Mouse (Mus musculus): ENCODE measurements around the gene Cfap97d1.
"Not testable (repeated sequence)": the region's sequence is repeated elsewhere in the genome, so short reads cannot be mapped to it uniquely, and the experiment has no call there.

Cfap97d1 gene

DNA sequence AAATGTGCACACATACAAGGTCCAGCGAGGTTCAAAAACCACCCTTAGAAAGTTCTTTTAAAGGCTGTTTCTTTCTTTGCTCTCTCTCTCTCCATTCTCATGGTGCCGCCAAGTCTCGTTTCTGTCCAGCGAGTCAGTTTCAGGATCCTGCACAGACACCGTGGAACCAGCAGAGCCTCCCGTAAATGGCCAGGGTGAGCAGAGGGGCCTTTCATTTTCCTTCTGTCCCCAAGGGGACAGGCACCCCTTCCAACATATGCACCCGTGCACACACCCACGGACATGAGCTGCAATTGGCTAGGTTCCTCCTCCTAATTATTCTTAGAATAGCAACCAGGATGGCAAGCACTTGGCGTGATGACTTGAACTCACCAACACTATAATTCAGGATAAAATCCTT, 10.6 kb upstream of the Cfap97d1 start:
- no peak for DNase-seq (ENCODE audit: low spot score in 2 of 2)

DNA sequence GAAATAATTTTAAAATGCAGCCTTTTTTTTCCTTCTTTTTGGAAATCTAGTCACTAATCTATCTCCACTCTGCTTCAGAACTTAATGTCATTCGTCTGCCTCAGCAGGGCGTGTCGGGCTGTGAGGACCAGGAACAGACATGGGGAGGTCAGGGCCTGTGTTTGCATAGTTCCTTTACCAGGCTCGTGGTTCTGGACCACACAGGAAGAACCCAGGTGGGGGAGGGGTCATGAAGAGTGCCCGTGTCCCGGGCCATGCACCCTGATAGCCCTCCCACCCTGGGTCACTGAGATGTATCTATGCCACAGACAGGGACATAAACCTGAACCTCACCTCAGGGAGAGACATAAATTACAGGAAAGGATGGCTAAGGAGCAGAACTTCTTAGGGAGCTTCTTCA, 9.9 kb upstream of the Cfap97d1 start:
- no peak for DNase-seq (ENCODE audit: low spot score in 2 of 2)

DNA sequence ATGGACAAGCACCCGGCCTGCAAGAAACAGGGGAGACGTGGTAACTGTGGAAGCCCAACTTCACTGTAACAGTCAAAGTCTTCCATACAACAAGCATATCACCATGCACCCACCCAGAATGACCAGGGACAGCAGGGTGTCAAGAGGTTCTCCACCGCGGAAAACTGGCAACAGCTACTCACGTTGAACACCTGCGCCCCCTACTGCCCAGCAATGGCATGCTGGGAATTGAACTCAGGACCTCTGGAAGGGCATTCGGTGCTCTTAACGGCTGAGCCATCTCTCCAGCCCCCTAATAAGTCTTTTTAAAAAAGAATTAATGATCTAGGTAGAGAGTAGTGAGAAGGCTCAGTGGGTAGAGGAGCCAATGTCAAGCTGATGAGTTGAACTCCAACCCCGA, 9.2 kb upstream of the Cfap97d1 start:
- DNase-seq (ENCODE audit: low spot score in 2 of 2): no peak

DNA sequence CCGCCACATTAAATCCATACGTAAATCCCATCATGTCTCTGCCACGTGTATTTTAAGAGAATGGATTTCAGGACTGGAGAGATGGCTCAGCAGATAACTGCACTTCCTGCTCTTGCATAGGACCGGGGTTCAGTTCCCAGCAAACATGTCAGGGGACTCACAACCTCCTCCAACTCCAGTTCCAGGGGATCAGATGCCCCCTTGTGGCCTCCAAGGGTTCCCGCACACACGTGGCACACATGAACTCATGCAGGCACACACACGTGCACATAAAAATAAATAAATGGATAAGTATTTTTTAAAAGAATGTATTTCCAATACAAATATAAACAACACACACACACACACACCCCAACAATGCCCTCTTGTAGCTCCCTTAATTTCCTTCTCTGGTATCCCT, 7.1 kb upstream of the Cfap97d1 start:
- DNase-seq (ENCODE audit: low spot score in 2 of 2): no peak

DNA sequence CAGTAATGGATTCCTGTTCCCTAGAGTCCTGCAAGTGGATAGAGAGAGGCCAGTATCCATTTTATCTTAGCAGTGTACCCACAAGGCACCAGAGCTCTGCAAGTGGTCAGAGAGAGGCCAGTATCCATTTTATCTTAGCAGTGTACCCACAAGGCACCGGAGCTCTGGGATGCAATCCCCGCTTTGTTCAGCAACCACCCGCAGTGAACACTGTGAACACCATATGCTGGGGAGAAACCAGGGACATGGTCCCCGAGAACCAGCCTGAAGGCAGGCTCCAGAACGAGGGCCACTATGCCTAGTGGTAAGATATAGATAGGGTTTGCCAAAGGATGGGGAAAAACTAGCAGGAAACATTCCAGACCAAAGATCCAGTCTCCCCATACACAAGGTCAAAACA, 4.9 kb upstream of the Cfap97d1 start:
- DNase-seq (ENCODE audit: low spot score in 2 of 2): no peak

DNA sequence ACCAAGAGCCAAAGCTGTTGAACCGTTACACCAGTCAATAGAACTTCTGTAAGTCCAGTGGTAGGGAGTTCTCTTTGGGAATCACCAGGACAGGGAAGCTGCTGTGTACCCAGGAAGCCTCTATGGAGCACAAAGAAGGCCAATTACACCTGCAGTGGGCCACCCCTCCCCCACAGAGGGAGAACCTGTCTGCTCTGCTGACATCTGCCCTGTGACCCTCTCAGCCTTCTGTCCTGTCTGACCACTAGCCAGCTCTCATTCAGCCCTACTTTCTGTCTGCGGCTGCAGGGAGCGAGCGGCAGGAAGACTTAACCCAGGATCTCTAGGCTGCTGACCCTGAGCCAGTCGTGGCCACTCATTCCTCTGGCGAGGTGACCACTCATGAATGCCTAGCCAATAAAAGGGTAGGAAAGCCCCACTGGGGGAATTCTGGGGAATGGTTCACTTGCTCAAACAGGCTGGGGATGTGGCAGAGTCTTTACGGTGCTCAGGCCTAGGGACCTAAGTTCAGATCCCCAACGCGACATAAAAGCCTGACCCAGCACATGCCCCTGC, 3.4 kb upstream of the Cfap97d1 start:
- DNase-seq (ENCODE audit: low spot score in 2 of 2): no peak

DNA sequence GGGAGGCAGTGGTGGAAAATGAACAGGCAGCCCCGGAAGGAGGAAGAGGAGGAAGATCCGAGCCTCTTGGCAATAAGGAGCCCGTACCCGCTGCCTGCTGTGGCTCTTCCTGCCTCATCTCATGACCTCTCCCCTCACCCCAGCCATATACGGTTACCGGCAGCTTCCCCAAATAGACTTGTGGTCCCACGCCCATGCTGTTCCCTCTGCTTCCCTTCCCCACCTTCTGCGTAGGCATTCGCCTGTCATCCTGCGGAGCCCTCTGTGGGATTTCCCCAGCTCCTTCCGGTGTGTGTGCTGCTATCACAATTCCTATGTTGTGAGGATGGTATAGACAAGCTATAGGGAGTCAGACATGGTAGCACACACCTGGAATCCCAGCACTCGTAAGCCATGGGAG, 2.2 kb upstream of the Cfap97d1 start:
- no peak for DNase-seq (ENCODE audit: low spot score in 2 of 2)

DNA sequence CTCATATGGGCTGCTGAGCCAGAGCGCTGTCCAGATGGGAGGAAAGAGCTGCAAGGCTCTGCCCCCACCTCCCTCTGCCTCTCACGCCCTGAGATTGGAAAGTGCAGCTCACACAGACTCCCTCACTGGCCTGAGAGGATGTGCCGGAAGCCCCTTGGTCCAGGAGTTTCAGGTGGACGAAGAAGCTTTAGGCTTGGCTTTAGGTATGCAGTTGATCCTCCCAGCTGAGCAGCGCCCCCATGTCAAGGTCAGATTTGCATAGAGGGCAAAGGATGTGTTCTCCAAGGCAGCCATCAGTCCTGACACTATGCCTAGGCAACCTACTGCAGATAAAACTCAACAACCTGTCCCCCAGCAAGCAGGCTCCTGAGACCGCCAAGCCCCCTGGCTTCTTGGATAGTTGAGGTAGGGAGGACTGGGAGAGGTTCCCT, 1.1 kb upstream of the Cfap97d1 start:
- DNase-seq (ENCODE audit: low spot score in 2 of 2): no peak

DNA sequence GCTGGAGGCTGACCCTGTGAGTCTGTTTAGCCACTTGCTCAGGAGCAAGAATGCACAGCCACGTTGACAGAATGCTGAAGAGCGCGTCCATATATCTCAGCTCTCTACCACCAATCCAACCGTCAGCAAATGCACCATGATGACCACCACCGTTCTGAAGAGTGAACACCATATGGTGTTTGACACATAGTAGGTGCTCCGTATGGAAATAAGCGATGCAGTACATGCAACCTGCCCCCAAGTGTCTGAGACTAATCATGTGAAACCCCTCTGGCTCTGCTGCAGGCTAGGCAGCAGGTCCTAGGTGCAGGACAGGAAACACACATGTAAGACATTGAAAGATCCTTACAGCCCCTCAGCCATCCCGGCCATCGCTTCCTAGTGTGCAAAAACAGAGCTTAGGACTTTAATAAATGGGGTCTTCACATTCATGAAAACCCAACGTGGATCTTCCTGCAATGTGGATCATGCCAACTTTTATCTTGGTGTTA, 603 bp upstream of the Cfap97d1 start:
- DNase-seq (ENCODE audit: low spot score in 2 of 2): no peak

DNA sequence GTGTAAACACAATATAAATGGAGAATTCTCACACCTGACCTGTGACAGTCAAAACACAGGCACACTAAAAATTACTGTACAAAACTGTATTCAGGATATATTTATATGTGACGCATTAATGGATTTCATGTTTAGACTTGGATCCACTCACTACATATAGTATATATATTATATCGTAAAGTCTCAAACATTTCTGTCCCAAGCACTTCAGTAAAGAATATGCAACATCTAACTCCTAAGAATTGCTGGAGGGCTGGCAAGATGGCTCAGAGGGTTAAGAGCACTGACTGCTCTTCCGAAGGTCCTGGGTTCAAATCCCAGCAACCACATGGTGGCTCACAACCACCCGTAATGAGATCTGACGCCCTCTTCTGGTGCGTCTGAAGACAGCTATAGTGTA, 1.4 kb downstream of the Cfap97d1 start:
- not testable (repeated sequence) for DNase-seq (ENCODE audit: low spot score in 2 of 2)

DNA sequence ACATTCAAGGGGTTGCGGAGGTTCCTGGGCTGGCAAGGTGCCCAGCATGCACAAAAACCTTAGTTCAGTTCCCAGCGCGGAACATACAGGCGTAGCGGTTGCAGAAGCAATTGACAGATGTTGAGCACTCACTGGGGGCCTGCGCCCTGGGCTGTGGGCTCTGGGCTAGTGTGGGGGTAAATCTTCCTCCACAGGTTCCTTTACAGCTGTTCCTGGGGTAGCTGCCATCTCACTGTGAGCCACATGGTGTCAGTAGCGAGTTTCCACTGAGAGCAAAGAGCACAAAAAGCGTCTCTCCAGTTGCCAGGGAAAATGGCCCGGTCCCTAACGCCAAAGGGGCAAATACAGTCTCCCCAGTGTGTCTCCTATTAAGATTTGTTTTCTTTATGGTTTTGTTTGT, 1.9 kb downstream of the Cfap97d1 start:
- DNase-seq (ENCODE audit: low spot score in 2 of 2): peak; percentile 12 to 52

DNA sequence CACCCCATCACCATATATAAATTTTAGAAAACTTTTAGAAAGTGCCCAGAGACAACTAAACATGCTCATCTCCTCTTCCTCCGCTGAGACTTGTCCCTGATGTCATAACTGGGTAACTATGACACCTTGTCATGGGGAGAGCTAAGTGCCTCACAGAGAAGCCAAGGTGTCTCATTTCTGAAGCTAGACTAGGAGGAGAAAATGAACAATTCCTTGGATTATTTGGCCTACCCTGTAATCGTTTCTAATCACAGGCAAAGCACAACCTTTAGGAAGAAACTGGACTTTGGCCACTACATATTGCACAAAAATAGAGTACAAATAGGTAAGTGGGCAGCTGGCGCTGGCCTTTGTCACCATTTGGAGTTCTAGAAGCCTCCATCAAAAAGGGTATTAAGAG, 2.8 kb downstream of the Cfap97d1 start, which contains the start of gene Dusp3:
Dusp3 (minus strand) TSS at position 101 of the 400 bp plus-strand sequence.
- no peak for DNase-seq (ENCODE audit: low spot score in 2 of 2)

DNA sequence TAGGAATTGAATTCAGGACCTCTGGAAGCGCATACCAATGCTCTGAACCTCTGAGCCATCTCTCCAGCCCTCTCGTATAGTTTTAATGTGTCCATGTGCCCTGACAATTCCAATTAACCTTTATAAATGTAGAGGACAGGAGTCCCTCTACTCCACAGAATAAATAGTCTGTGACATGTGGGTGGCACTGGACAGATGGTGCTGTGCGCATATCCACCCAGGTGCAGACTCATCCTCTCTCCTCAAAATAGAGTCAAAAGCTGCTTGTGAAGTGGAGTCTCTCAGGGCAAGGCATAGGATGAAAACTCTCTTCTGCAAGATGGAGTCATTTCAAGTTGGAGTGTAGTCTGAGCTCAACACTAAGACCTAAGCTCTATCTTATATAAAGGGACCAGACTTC, 6.2 kb downstream of the Cfap97d1 start:
- DNase-seq (ENCODE audit: low spot score in 2 of 2): no peak

DNA sequence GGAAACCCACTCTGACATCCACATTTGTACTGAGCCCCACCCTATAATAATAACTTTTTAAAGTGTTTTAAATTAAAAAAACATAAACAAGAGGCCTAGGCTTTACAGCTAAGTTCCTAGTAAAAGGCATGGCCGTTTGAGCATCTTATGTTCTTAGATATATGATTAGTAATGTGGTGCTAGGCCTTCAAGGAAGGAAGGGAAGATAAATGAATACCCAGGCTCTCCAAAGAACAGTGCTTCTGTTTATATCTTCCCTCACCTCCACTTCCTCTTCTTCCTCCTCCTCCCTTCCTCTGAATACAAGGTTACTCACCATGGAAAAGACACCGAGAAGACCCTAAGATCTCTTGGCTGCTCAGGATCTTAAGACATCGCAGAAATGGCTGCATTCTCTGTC, 7.7 kb downstream of the Cfap97d1 start:
- no peak for DNase-seq (ENCODE audit: low spot score in 2 of 2)

DNA sequence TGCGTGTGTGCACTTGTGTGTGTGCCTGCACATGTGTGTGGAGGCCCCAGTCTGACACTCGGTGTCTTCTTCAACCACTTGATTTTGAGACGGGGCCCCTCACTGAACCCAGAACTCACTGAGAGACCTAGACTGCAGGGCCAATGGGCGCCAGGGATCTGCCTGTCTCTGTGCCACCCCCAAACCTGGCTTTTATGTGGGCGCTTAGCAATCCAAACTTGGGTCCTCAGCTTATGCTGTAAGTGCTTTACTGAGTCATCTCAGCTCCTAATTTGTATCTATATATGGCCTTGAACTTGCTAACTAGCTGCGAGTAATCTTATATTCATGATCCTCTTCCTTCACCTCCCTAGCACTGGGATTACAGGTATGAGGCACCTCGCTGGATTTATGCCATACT, 8.3 kb downstream of the Cfap97d1 start:
- no peak for DNase-seq (ENCODE audit: low spot score in 2 of 2)

DNA sequence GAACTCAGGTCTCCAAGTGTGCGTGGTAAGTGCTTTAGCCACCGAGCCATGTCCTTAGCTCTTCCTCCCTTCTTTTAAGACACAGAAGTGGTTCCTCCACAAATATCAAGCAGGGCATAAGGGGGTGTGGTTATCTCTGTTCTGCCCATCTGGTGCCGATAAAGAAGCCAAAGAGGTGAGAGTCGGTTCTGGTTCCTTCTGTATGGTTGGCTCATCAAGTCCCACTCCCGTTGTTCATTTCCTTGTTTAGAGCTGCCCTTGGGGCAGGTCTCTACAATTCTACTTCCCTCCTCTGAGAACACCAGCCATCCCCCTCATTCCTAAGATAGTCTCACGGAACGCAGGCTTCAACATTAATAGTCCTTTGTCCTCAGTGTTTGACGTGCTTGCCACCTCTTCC, 10.0 kb downstream of the Cfap97d1 start:
- no peak for DNase-seq (ENCODE audit: low spot score in 2 of 2)

DNA sequence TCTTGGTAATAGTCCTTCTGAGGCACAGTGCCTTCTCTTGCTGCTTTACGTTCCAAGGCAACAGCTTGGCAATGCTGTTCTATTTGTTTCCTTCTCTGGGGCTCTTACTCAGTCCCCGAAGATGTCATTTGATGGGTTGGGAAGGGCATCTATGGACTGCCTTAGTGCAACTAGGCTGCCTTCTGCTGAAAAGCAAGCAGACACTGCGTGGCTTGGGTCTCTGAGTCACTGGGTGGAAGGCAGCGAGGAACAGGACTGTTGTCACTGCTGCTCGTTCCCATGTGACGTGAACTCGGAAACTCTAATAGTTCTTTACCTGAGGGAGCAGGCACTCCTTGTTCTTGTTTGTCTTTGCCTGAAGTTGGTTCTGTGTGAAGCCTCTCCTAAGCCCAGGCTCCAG, 11.9 kb downstream of the Cfap97d1 start:
- DNase-seq (ENCODE audit: low spot score in 2 of 2): no peak

DNA sequence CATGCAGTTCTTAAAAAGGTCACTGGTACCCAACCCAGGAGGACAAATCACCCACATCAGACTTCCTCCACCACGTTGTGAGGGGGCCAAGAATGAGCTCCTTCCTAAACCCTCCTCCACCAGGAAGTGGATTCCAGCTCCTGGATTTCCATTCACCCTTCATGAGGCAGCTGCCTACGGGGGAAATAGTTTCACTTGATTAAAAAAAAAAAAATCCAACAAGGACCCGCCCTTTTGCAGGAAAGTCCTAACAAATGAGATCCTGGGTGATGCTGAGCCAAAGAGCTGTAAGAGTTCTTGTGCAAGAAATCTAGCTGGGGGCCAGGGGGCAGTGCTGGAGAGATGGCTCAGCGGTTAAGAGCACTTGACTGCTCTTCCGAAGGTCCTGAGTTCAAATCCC, 14.2 kb downstream of the Cfap97d1 start:
- DNase-seq (ENCODE audit: low spot score in 2 of 2): no peak

DNA sequence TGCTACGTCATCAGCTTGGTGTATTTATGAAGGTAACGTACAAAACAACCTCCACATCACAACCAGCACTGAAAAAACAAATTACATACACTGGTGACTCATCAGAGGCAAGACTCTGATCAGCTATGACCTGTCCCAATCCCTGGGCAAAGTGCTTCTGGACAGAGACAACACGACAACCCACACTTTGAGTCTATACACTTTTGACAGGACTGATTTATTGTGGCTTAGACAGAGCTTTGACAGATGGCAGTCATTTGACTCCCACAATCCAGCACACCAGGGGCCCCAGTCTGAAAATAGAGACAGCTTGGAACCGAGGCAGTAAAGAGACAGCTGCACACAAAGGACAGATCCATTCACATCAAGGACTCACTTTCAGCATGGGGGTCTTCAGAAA, 15.4 kb downstream of the Cfap97d1 start:
- no peak for DNase-seq (ENCODE audit: low spot score in 2 of 2)

DNA sequence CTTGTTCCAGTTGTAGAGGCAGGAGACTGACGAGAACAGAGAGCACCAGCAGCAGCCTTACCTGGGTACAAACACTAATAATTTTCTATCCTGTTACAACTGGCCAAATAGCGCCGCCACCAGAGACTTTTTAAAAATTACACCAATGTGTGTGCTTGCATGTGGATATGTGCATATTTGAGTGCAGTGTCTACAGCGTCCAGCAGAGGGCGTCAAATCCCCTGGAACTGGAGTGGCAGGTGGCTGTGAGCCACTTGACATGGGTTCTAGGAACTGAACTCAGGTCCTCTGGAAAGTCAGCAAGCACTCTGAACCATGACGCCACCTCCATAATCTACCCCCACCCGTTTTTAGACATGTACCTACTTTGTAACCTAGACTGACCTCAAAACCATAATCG, 20.2 kb downstream of the Cfap97d1 start:
- no peak for DNase-seq (ENCODE audit: low spot score in 2 of 2)

DNA sequence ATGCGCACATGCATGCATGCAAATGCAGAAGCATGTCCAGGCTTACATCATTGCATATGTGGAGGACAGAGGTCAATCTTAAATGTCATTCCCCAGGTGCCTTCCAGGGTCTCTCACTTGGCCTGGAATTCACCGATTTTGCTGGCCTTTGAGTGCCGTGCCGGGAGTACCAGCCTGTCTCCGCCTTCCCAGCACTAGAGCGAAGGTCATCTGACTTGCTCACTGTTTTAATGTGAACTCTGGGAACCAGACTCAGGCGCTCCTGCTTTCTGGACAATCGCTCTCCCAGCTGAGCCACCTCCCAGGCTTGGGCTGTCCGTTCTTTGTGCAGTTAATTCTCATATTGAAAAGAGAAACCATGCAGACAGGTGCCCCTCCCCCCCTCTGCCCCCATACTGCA, 22.2 kb downstream of the Cfap97d1 start:
- no peak for DNase-seq (ENCODE audit: low spot score in 2 of 2)

DNA sequence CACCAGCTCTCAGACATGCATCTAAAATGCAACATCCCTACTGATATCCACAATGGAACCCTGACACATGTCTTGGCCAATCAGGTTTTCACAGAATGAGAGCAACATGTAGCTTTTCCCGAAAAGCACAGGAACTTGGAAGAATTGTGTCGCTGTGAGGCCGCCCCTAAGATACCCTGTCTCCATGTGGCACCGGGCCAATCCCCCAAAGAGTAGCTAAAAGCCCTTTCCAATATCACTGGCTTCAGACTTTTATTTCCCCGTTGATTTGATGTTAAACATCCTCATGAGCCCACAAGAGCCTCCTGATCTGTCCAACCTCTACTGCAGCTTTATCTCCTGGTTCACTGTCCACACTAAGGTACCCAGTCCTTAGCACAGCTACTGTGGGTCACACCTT, 22.6 kb downstream of the Cfap97d1 start:
- DNase-seq (ENCODE audit: low spot score in 2 of 2): no peak

DNA sequence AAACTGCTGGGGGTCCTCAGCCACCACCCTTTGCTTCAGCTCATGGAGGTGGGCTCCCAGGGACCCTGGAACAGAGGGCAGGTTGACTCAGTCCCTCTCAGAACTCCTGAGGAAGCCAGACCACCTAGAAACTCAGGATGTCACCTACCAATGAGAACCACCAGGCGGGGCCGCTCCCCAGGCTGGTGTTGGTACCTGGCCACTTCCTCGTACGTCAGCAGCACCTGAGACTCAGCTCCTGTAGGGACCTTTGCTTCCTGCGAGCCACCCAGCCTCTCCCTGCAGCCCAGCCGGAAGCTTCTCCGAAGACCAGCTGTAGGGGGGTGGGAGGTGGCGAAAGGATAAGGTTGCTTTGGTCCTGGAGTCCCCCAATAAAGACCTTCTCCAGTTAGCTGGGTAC, 24.3 kb downstream of the Cfap97d1 start:
- no peak for DNase-seq (ENCODE audit: low spot score in 2 of 2)

DNA sequence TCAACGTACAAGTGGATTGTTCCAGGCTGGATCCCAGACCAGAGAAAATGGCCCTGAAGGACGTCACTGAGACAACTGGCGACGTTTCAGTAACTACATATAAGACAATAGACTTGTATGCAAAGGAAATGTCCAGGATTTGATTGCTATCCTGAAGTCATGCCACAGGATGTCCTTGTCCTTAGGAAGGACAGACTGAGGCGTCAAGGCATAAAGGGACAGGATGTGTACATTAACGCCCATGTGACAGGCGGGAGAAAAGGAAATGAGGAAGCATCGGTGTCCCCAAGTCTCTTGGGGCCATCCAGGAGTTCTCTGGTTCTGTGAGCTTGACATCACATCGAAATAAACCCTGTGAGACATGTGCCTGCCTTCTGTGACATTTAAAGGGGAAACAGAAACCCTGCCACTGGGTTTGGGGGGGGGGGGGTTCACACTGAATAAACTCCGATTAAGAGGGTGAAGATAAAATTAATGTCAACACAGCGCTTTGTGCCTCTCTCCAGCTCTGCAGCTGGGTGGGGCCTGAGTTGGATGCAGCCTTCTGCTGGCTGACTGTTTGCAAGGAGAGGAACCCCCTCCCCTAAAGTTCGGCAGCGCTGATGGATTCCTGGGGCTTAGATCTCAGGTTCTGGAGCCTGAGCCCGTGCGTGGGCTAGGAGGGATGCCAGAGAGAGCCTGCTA, 25.0 kb downstream of the Cfap97d1 start:
- DNase-seq (ENCODE audit: low spot score in 2 of 2): no peak
